Mouse (Mus musculus): ENCODE measurements around the gene Olfr355.

The Olfr355 gene

DNA sequence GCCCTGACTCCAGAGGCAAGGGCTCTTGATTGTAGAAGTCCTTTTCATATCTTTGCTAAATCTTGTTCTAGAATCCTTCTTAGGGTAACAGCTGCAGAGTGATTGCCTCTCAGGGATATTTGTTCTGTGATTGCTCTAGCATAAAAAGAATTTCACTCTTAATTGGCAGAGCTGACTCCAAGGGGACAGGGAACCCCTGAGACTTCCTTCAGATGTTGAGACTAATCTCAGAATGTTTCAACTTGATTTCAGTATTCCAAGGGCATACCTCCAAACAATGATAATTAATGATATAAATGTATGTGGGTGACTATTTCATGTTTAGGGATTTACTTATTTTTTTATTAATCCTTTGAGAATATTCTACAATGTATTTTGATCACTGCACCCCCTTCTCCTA lies at the start of gene Olfr355:
TSS of gene Olfr355 (minus strand) at position 101 of the 400 bp plus-strand sequence.

DNA sequence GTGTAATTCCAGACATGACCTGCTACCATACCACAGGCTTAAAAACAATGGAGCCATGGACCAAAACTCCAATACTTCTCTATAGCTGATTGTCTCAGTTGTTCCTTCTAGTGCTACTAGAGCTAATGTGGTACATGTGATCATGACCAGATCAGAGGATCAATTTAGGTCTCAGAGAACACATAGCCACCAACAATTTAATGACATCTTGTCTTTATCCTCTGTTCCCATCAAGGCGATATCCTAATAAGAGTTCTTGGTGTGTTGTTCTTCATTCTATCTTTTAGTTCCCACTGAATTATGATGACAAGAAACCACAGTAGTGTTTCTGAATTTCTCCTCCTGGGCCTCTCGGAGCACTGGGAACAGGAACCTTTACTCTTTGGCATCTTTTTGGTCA lies 8.1 kb upstream of the Olfr355 start, which contains the start of gene Olfr356:
TSS of gene Olfr356 (plus strand) at position 301 of the 400 bp plus-strand sequence.
- 86% methylated on average over 2 of the region's 2 CpGs for WGBS

DNA sequence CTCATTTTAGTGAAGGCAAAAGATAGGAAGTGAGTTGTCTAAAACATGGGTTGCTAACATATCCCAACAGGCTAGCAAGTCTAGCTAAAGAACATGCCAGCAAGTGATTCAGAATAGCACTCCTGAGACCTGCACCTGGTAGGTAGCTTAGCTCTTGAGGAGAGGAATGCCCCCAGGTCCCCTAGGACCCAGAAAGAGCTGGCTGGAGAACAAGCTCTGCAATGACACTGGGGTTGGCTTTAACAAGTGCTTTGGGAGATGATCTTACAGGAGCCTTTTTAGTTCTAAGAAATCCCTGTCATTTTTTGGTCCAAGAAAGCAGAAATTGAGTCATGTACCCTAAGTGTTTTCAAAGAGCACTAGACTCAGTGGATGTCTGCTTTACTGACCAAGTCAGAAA lies 23.3 kb downstream of the Olfr355 start, which contains the start of gene Olfr354:
TSS of gene Olfr354 (plus strand) at position 301 of the 400 bp plus-strand sequence.

DNA sequence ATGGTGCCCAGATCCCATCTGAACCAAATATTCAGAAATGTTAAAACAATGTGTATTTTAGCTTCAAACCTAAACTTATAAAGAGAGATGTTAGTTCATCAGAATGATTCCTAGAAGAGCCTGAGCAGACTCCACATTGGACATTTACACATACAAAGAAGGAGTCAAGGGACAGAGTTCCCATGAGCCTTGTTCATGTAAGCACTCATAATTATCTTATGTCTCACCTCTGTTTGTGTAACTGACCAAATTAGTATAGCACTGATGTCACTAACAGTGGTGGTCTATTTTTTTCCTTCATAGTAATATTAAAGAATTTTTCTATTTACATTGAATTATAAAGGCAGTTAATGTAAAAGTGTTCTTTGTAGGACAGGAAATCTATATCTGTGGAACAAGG lies 35.9 kb downstream of the Olfr355 start, which contains the start of gene Olfr353:
TSS of gene Olfr353 (minus strand) at position 101 of the 400 bp plus-strand sequence.

All from cerebral cortex, adult 2 months (tissue).